Mouse (Mus musculus): ENCODE data around the gene Edn3.

- TF ChIP-seq POLR2A (IDR thresholded peaks at IDR 0.05; ENCODE audit: low read depth, low read length) = no peak
- TF ChIP-seq CTCF (IDR thresholded peaks at IDR 0.05; ENCODE audit: borderline replicate concordance, insufficient read depth, low read length) = no peak
Measured at GRCm38 (mm10) chr2:174782016-174782415, 21.6 kb downstream of the Edn3 start.

All from embryonic fibroblast, embryonic 13.5 days (primary cell).